10 mouse cellular contexts compared by ENCODE assay signal in genomic region chr9:119388956-119389355, GRCm38 (mm10). TPM values are rescaled to one million over a fixed set of nuclear protein-coding genes. Genes with fewer than 3 reads are reported as not detected.
DNase-seq lines count a peak whose midpoint lies in the region; ATAC-seq lines count a peak whose summit lies in the region.
"Had no signal": no experiment of that assay in that cellular context is flagged by ENCODE, and none has a peak within 500 bp of the region (broad histone marks: within the 10 kb centered on the region; RNA-seq: fewer than 3 reads in every experiment).

No protein-coding gene starts in this region.

- peak; percentile 62; the same call in 1 of the 2 replicates for ATAC-seq in common myeloid progenitor, adult 5-6 weeks (replicated peaks; ENCODE audit: low read depth, poor library complexity, severe bottlenecking)
- ATAC-seq in megakaryocyte-erythroid progenitor cell, adult 5-6 weeks (replicated peaks; ENCODE audit: low FRiP score, low TSS enrichment, poor library complexity, severe bottlenecking): peak; percentile 50

- H3K4me3 ChIP-seq in heart, embryonic 10.5 days: no peak overlapping the region
- H3K4me3 ChIP-seq: heart, embryonic 12.5 days; liver, embryonic 13.5 days had no signal

- H3K9me3 ChIP-seq in heart, embryonic 10.5 days: no peaks in the 10 kb centered on the region
- H3K9me3 ChIP-seq: heart, embryonic 12.5 days; liver, embryonic 13.5 days had no signal

- no peak overlapping the region for H3K27ac ChIP-seq in heart, embryonic 10.5 days
- H3K27ac ChIP-seq: liver, embryonic 13.5 days had no signal

- peaks cover 11% of the 10 kb centered on the region; the same call in 1 of the 2 replicates for H3K36me3 ChIP-seq in heart, embryonic 10.5 days
- H3K36me3 ChIP-seq: heart, embryonic 12.5 days had no signal

- peak; percentile 82 for DNase-seq in heart, embryonic 10.5 days (ENCODE audit: low spot score)
- DNase-seq in heart, adult 9 months (ENCODE audit: low spot score in 2 of 2): no peak
- peak; percentile 18 for DNase-seq in ovary, postnatal 14 days (ENCODE audit: low spot score)
- no peak for DNase-seq in ovary, adult 18-20 months (ENCODE audit: low spot score)
- DNase-seq in spleen, adult 12 weeks (ENCODE audit: low spot score): no peak
- DNase-seq in urinary bladder, adult 2 months (ENCODE audit: low spot score): no peak
- DNase-seq: liver, embryonic 13.5 days had no signal

- no peaks in the 10 kb centered on the region for H3K4me1 ChIP-seq in heart, embryonic 10.5 days
- H3K4me1 ChIP-seq: heart, embryonic 12.5 days; liver, embryonic 13.5 days had no signal

- H3K27me3 ChIP-seq in heart, embryonic 10.5 days (ENCODE audit: insufficient read depth, poor library complexity, severe bottlenecking): no peaks in the 10 kb centered on the region
- H3K27me3 ChIP-seq: heart, embryonic 12.5 days; liver, embryonic 13.5 days had no signal

- WGBS in heart, embryonic 10.5 days: 54% methylated on average over 5 of the region's 5 CpGs

RNA-seq across cellular contexts. Expression of gene Acvr2b, which starts 13.0 kb away (rescaled TPM):
- polyA plus RNA-seq in heart, embryonic 10.5 days (2016; fragmentation: Nextera tagmentation; extraction: Ambion mirVana): 29.6 and 35.4 TPM in 2 replicates
- total RNA-seq in common myeloid progenitor, adult 5-6 weeks (2017): 1.3 and 1.6 TPM in 2 replicates
- 0.09 and 3.4 TPM in 2 replicates for total RNA-seq in megakaryocyte-erythroid progenitor cell, adult 5-6 weeks (2014; fragmentation: Nextera tagmentation)
- 1.3 TPM in 1 of 2 replicates, not detected in the other for total RNA-seq in megakaryocyte-erythroid progenitor cell, adult 5-6 weeks (2017)
- polyA plus RNA-seq in urinary bladder, adult 2 months (2012; rRNA removed): 2.3 and 3.7 TPM in 2 replicates

RNA-seq across cellular contexts. Expression of gene Slc22a14, which starts 23.6 kb away (rescaled TPM):
- polyA plus RNA-seq in heart, embryonic 10.5 days (2016; fragmentation: Nextera tagmentation; extraction: Ambion mirVana): not detected in 2 replicates
- not detected in 2 replicates for total RNA-seq in common myeloid progenitor, adult 5-6 weeks (2017)
- not detected in 2 replicates for total RNA-seq in megakaryocyte-erythroid progenitor cell, adult 5-6 weeks (2014; fragmentation: Nextera tagmentation)
- total RNA-seq in megakaryocyte-erythroid progenitor cell, adult 5-6 weeks (2017): not detected in 2 replicates
- 0.16 and 0.40 TPM in 2 replicates for polyA plus RNA-seq in urinary bladder, adult 2 months (2012; rRNA removed)
- polyA plus RNA-seq: heart, embryonic 12.5 days; liver, embryonic 13.5 days had no signal

RNA-seq across cellular contexts. Expression of gene Xylb, which starts 31.8 kb away (rescaled TPM):
- 2.0 and 5.5 TPM in 2 replicates for polyA plus RNA-seq in heart, embryonic 10.5 days (2016; fragmentation: Nextera tagmentation; extraction: Ambion mirVana)
- total RNA-seq in common myeloid progenitor, adult 5-6 weeks (2017): 5.3 TPM in 2 replicates
- total RNA-seq in megakaryocyte-erythroid progenitor cell, adult 5-6 weeks (2014; fragmentation: Nextera tagmentation): 5.4 and 5.7 TPM in 2 replicates
- 4.3 and 4.8 TPM in 2 replicates for total RNA-seq in megakaryocyte-erythroid progenitor cell, adult 5-6 weeks (2017)
- 1.4 and 1.6 TPM in 2 replicates for polyA plus RNA-seq in urinary bladder, adult 2 months (2012; rRNA removed)

RNA-seq across cellular contexts. Expression of gene Myd88, which starts 47.7 kb away (rescaled TPM):
- 11.4 and 11.6 TPM in 2 replicates for polyA plus RNA-seq in heart, embryonic 10.5 days (2016; fragmentation: Nextera tagmentation; extraction: Ambion mirVana)
- 13.9 and 18.7 TPM in 2 replicates for total RNA-seq in common myeloid progenitor, adult 5-6 weeks (2017)
- 19.9 and 21.1 TPM in 2 replicates for total RNA-seq in megakaryocyte-erythroid progenitor cell, adult 5-6 weeks (2014; fragmentation: Nextera tagmentation)
- total RNA-seq in megakaryocyte-erythroid progenitor cell, adult 5-6 weeks (2017): 16.2 and 18.8 TPM in 2 replicates
- polyA plus RNA-seq in urinary bladder, adult 2 months (2012; rRNA removed): 19.4 and 22.4 TPM in 2 replicates

RNA-seq across cellular contexts. Expression of gene Acaa1a, which starts 49.5 kb away (rescaled TPM):
- 86.5 and 91.8 TPM in 2 replicates for polyA plus RNA-seq in heart, embryonic 10.5 days (2016; fragmentation: Nextera tagmentation; extraction: Ambion mirVana)
- total RNA-seq in common myeloid progenitor, adult 5-6 weeks (2017): 20.1 and 23.1 TPM in 2 replicates
- total RNA-seq in megakaryocyte-erythroid progenitor cell, adult 5-6 weeks (2014; fragmentation: Nextera tagmentation): 21.2 and 53.2 TPM in 2 replicates
- total RNA-seq in megakaryocyte-erythroid progenitor cell, adult 5-6 weeks (2017): 8.3 and 30.1 TPM in 2 replicates
- polyA plus RNA-seq in urinary bladder, adult 2 months (2012; rRNA removed): 144 and 173 TPM in 2 replicates

Comparison
In these comparisons a context has a peak if more than half of its experiments do, and no peak if none do; other contexts are left out.
1. DNase-seq: peak in heart, embryonic 10.5 days (single experiment) and ovary, postnatal 14 days (single experiment); none in heart, adult 9 months (0 of 2), ovary, adult 18-20 months (single experiment), spleen, adult 12 weeks (single experiment) and urinary bladder, adult 2 months (single experiment).